Mouse (Mus musculus): ENCODE data around the gene Cyp3a44.
"Not testable (repeated sequence)": the region's sequence is repeated elsewhere in the genome, so short reads cannot be mapped to it uniquely, and the experiment has no call there.

Cyp3a44 gene

DNA sequence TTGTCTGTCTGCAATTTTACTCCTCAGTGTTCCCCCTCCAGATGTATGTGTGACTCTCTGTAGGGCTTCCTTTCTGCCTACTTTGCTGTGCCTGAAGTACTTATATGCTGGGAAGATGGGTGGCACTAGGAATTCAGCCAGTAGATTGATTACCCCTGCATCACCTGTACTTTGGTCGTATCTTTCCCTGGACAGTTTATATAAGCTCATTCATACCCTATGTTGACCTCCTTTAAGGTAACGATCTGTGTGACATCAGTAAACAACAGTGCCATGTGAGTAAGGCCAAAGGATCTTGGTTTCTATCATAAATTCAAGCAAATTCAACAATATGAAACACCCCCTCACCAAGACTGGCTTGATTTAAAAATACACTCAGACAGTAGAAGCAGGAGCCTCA lies at the start of gene Cyp3a44:
Gene Cyp3a44, minus strand, starts transcription at position 79 of the 400 bp plus-strand sequence.
- DNase-seq (ENCODE audit: extremely low read depth, low read depth, low spot score): not testable (repeated sequence)

DNA sequence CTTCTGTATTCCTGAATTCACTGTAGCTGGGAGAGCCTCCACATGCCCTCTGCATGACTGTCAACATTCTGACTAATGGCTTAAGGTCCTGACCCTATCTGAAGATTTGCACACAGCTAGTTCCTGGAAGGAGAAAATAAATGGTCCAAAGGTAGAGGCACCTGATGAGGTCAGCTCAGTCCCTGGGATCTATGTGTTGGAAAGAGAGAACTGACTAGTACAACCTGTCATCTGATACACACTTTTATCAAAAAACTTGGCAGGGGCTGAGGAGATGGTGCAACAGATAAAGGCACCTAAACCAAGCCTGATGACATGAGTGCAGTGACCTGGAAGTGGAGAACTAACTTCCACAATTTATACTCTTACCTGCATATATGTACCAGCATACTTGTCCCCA lies 5.4 kb downstream of the Cyp3a44 start:
- DNase-seq (ENCODE audit: extremely low read depth, low read depth, low spot score): not testable (repeated sequence)

DNA sequence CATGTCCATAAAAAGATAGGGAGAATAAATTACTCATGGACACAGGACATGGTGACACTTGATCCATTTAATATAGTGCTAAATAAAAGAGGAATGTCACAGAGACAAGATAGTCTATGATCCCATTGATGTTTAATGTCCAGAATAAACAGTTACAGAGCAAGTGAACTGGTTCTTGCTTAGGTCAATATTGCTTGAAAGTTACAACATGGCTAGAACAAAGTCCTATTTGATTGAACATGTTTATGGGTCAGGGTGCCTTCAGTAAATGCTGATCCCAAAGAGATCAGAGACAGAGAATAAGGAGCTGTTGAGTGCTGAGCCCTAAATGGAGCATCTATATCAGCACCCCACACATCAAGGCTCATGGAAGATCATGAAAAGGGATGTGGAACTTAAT lies 12.4 kb downstream of the Cyp3a44 start:
- not testable (repeated sequence) for DNase-seq (ENCODE audit: extremely low read depth, low read depth, low spot score)

DNA sequence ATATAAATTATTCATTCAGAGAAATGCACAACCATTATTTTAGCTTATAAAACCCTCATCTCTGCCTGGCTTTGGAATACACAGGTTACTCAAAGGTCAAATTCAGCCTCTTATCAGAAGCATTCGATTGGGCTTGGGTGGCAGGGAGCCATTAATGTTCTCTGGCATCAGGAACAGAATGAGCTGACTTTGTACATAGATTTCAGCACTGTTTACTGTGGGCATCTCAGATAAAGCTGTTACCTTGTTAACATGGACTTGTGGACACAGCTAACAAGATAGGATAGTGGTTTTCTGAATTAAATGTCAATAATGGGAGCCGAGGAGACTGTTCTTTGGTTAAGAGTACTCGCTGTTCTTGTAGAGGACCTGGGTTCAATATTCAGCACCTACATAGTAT lies 68.2 kb downstream of the Cyp3a44 start:
- not testable (repeated sequence) for DNase-seq (ENCODE audit: extremely low read depth, low read depth, low spot score)
